Mouse (Mus musculus): Measurements from ENCODE around the gene 2010111I01Rik.

- TF ChIP-seq CTCF (IDR thresholded peaks at IDR 0.05; ENCODE audit: low read depth) (no peak), EP300 (IDR thresholded peaks at IDR 0.05; ENCODE audit: low read depth) (no peak)
These were observed 81.0 kb downstream of the 2010111I01Rik start for GRCm38 (mm10) chr13:63045504-63046205.

Data from heart, postnatal 0 days (tissue).